Mouse (Mus musculus) hematopoietic stem cell, adult 5-6 weeks (primary cell): ENCODE results near the gene Fntb. TPM values are rescaled to one million over a fixed set of nuclear protein-coding genes. Genes with fewer than 3 reads are reported as not detected.

Experiments
- ATAC-seq, 2 experiments: fragments of 125-278 bp in 1 of 2; replicated peaks in 1 of 2; 2 replicates each; pipeline ENCODE4 v1.8.0; 2016 to 2017; ENCODE audit warnings: inconsistent platforms in 2 of 2, mild to moderate bottlenecking in 2 of 2, moderate number of reproducible peaks in 2 of 2, low read depth in 1 of 2, moderate TSS enrichment in 1 of 2; ENCODE audit not compliant: low FRiP score in 2 of 2, poor library complexity in 2 of 2, severe bottlenecking in 2 of 2, insufficient read depth in 1 of 2, low TSS enrichment in 1 of 2
- total RNA-seq: library from RNA; stranded (forward); fragments of 172-1452, 232-1000 nt; gene quantifications from 2 replicates; pipeline ENCODE4 v1.2.3, GENCODE M21; 2017

Fntb gene
- total RNA-seq, 1 experiment from 2014 or later, result 9.6 TPM

- ATAC-seq, result no peak
Observed at GRCm38 (mm10) chr12:76780639-76781468, 15.5 kb downstream of the Fntb start.

GRCm38 (mm10) chr12:76784056-76784619 is 18.7 kb downstream of the Fntb start:
- no peak for ATAC-seq

GRCm38 (mm10) chr12:76790446-76791084 is 25.2 kb downstream of the Fntb start:
- no peak for ATAC-seq

GRCm38 (mm10) chr12:76792540-76792939 is 27.2 kb downstream of the Fntb start:
- peak; percentile 56 to 57; a peak in 3 of 4 replicates for ATAC-seq

- ATAC-seq, result no peak
Observed at GRCm38 (mm10) chr12:76795350-76795749, 30.0 kb downstream of the Fntb start, which contains the start of gene Gpx2. Gene Gpx2 (minus strand): TSS chr12:76795554.

- no peak for ATAC-seq
Observed at GRCm38 (mm10) chr12:76796938-76797539, 31.6 kb downstream of the Fntb start.

GRCm38 (mm10) chr12:76798008-76798720 is 32.8 kb downstream of the Fntb start:
- ATAC-seq, result no peak

- ATAC-seq, result no peak
Observed at GRCm38 (mm10) chr12:76803028-76803427, 37.6 kb downstream of the Fntb start.

GRCm38 (mm10) chr12:76803700-76804252 is 38.4 kb downstream of the Fntb start:
- ATAC-seq, result peak; percentile 63 to 76; a peak in 3 of 4 replicates

- no peak for ATAC-seq
Observed at GRCm38 (mm10) chr12:76805056-76805811, 39.8 kb downstream of the Fntb start.

- no peak for ATAC-seq
Observed at GRCm38 (mm10) chr12:76807796-76808195, 42.4 kb downstream of the Fntb start.

GRCm38 (mm10) chr12:76810491-76810890 is 45.1 kb downstream of the Fntb start:
- no peak for ATAC-seq

GRCm38 (mm10) chr12:76811006-76811405 is 45.6 kb downstream of the Fntb start:
- ATAC-seq, result no peak

- ATAC-seq, result peak in 1 of 2 experiments; percentile 18; a peak in 2 of 4 replicates
Observed at GRCm38 (mm10) chr12:76813543-76813942, 48.2 kb downstream of the Fntb start.

- ATAC-seq, result no peak
Observed at GRCm38 (mm10) chr12:76814120-76814519, 48.7 kb downstream of the Fntb start.

- peak; percentile 29 to 51; a peak in 2 of 4 replicates for ATAC-seq
Observed at GRCm38 (mm10) chr12:76816720-76817119, 51.3 kb downstream of the Fntb start.
